Mouse (Mus musculus) intestine, postnatal 0 days (tissue): Measurements from ENCODE around the gene Nedd9. TPM values are rescaled to one million over a fixed set of nuclear protein-coding genes. Genes with fewer than 3 reads are reported as not detected.

Experiments
- ATAC-seq: fragments of 200-750 bp; cut with Nextera tagmentation; 2 replicates; pipeline ENCODE4 v1.8.0; 2017; ENCODE audit warnings: mild to moderate bottlenecking, moderate TSS enrichment, moderate library complexity
- H3K27ac ChIP-seq: fragments of 300-500 bp; sonication (generic); 2 replicates; pipeline ENCODE4 v1.5.1; 2014; ENCODE audit warnings: mild to moderate bottlenecking, low read depth, low read length, moderate library complexity
- H3K27me3 ChIP-seq: fragments of 300-500 bp; sonication (generic); replicated peaks from 2 replicates; pipeline ENCODE4 v1.6.1; 2014; ENCODE audit warnings: low read length, mixed read lengths; ENCODE audit not compliant: control insufficient read depth, insufficient read depth
- H3K36me3 ChIP-seq: fragments of 300-500 bp; sonication (generic); 2 replicates; pipeline ENCODE4 v1.6.1; 2014; ENCODE audit warnings: mild to moderate bottlenecking, moderate library complexity; ENCODE audit not compliant: control insufficient read depth, insufficient read depth
- H3K4me1 ChIP-seq: fragments of 300-500 bp; sonication (generic); replicated peaks from 2 replicates; pipeline ENCODE4 v1.6.1; 2014; ENCODE audit warnings: antibody characterized with exemption, low read length, mixed read lengths; ENCODE audit not compliant: control insufficient read depth, insufficient read depth
- H3K4me2 ChIP-seq: fragments of 300-500 bp; sonication (generic); replicated peaks from 2 replicates; pipeline ENCODE4 v1.6.1; 2014; ENCODE audit warnings: low read depth, mild to moderate bottlenecking, moderate library complexity
- H3K4me3 ChIP-seq: fragments of 300-500 bp; sonication (generic); 2 replicates; pipeline ENCODE4 v1.5.1; 2014; ENCODE audit warnings: low read depth, low read length
- H3K9ac ChIP-seq: fragments of 300-500 bp; sonication (generic); 2 replicates; pipeline ENCODE4 v1.6.1; 2014; ENCODE audit warnings: mild to moderate bottlenecking, low read depth, low read length
- H3K9me3 ChIP-seq: fragments of 300-500 bp; sonication (generic); 2 replicates; pipeline ENCODE4 v1.6.1; 2016; ENCODE audit warnings: mixed run types; ENCODE audit not compliant: control insufficient read depth
- CTCF ChIP-seq: sonication (generic); IDR thresholded peaks from 2 replicates; pipeline ENCODE4 v1.5.1; 2016; ENCODE audit warnings: low read depth, mild to moderate bottlenecking, control low read depth, antibody characterized with exemption, moderate library complexity
- WGBS: fragments of 180-500 bp; shearing (Covaris S2); extraction: QIAGEN DNeasy Blood & Tissue Kit; methylation state at CpG from one replicate; pipeline ENCODE4 v1.1.7; 2014; 5-methylcytosine and 5-hydroxymethylcytosine counted together
- polyA plus RNA-seq: library from polyadenylated mRNA; unstranded; fragments of >200 nt; fragmentation: Nextera tagmentation; extraction: Ambion mirVana; gene quantifications from 2 replicates; pipeline ENCODE4 v1.2.1, GENCODE M21; 2015

Gene Nedd9
- 17.6 and 18.9 TPM in 2 replicates for polyA plus RNA-seq

DNA sequence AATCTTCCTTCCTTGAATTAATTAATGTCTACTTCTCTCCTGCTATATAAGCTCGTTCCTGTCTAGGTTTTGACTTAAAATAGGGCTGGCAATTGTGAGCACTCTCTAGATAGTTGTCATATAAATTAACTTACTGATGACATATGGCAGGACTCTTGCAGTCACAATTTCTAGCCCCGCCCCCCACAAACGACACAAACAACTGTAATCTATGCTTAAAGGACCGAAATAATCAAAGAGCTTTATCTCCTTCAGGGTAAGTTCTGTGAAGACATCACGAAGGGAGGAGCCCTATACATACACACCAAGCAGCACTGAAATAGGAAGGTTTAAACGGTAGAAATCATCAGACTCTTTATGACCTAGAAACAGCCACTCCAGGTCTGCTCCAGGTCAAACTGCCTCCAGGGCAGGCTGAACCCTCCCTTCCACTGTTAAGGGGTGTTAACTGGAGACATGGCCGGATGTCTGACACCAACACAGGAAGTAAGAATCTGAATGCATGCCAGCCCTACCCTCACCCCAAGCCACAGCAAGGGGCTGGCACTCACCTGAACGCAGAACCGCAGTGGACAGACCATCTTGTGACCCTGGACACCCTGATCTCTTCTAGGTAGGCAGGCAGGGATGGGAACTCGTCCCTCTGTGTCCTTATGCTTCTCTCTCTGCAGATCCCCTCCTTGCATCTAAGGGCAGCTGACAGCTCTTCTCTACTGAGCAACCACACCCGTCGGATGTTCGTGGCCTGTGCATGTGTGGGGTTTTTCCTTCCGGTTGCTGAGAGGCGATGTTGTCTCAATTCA, at the start of gene Nedd9:
Gene Nedd9, minus strand, starts transcription at position 757 of the 803 bp plus-strand sequence.
- no peak for ATAC-seq
- Histone ChIP-seq H3K9ac (no peak within 1 kb of the TSS), H3K4me2 (peak within 1 kb of the TSS; percentile 17; the same call in 1 of the 2 replicates), H3K27me3 (no peaks in the 10 kb centered on the region), H3K9me3 (no peaks in the 10 kb centered on the region), H3K4me3 (no peak within 1 kb of the TSS), H3K27ac (no peak within 1 kb of the TSS), H3K36me3 (no peaks in the 10 kb centered on the region), H3K4me1 (no peaks in the 10 kb centered on the region)
- WGBS: 57% methylated on average over 15 of the region's 15 CpGs
- TF ChIP-seq CTCF: no peak

DNA sequence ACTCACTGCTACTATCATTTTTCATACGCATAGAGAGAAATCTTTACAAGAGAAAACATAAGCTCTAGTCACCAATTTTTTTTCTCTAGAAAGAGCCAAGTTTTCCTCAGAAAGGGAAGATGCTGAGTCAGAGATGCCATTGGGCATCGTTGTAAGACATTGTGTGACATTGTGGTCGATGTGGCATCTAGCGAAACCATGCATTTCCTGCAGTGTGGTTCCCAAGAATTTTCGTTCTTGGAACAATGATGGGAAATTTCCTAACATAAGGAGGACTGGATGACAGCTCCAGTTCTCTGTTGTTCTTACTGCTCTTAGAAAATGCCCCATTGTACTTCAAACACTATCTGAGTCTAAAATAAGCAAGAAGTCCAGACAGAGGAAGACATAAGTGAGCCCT, 45.5 kb upstream of the Nedd9 start:
- Histone ChIP-seq H3K4me3 (no peak overlapping the region), H3K36me3 (no peaks in the 10 kb centered on the region), H3K27ac (no peak overlapping the region), H3K4me1 (no peaks in the 10 kb centered on the region), H3K9me3 (no peaks in the 10 kb centered on the region), H3K4me2 (no peak overlapping the region), H3K9ac (no peak overlapping the region), H3K27me3 (no peaks in the 10 kb centered on the region)
- ATAC-seq: no peak
- TF ChIP-seq CTCF: no peak
- 78% methylated on average over 5 of the region's 5 CpGs for WGBS

DNA sequence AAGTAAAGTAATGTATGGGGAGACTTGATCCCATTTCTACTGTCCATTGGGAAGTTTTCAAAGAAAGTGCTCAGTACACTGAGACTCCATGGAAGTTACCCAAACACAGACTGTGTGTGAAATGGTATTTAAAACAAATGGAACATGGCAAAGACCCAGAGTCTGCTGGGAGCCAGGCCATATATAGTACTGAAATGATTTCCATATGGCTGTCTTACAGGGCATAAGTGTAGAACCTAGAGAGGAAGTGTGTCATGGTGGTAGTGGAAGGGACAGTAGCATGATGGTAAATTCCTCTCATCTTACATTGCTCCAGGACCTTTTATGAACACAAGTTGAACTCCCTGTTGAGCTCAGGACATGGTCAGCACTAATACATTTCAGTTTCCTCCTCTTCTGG, 43.2 kb upstream of the Nedd9 start:
- no peaks in the 10 kb centered on the region for H3K9me3 ChIP-seq
- no peaks in the 10 kb centered on the region for H3K4me1 ChIP-seq
- no peak overlapping the region for H3K27ac ChIP-seq
- no peak for ATAC-seq
- H3K4me3 ChIP-seq: no peak overlapping the region
- H3K27me3 ChIP-seq: no peaks in the 10 kb centered on the region
- H3K36me3 ChIP-seq: no peaks in the 10 kb centered on the region
- no peak for TF ChIP-seq CTCF
- H3K9ac ChIP-seq: no peak overlapping the region
- H3K4me2 ChIP-seq: no peak overlapping the region

DNA sequence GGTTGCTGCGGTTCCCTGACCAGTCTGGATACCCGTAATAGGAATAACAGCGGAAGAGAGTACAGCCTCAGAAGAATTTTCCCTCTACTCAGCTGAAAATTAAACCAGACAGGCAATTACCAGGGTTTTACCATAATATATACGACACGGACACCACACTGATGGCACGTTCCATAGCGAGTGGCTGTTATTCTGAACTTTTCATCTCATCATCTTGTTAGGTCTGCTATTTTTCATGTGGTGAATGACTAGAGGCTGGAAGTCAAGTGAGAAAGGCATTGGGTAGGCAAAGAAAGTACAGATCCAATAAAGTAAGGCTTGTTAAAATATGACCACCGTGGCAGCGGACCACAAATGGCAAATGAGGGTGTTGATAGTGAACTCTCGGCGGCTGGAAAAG, 37.0 kb upstream of the Nedd9 start:
- H3K27ac ChIP-seq: no peak overlapping the region
- no peaks in the 10 kb centered on the region for H3K36me3 ChIP-seq
- no peak for ATAC-seq
- no peak overlapping the region for H3K4me2 ChIP-seq
- no peak for TF ChIP-seq CTCF
- H3K9ac ChIP-seq: no peak overlapping the region
- no peak overlapping the region for H3K4me3 ChIP-seq
- 97% methylated on average over 11 of the region's 11 CpGs for WGBS
- no peaks in the 10 kb centered on the region for H3K27me3 ChIP-seq
- no peaks in the 10 kb centered on the region for H3K9me3 ChIP-seq
- H3K4me1 ChIP-seq: no peaks in the 10 kb centered on the region

DNA sequence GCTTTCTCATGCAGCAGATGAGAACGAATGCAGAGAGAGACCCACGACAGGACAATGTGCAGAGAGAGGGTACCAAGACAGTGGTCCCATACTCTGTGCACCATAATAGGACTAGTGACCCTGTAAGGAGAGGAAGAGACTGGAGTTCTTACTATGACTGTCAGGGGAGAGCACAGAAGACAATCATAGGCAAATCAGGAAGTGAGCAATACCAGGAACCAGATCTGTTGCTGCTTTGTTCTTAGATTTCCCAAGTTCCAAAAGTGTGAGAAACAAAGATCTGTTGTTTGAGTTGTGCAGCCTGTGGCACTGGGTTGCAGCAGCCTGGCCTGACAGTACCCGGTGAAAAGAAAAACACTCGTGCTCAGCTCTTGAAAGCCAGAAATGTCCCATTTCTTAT, 34.1 kb upstream of the Nedd9 start:
- Histone ChIP-seq H3K27me3 (no peaks in the 10 kb centered on the region), H3K27ac (no peak overlapping the region), H3K9ac (no peak overlapping the region), H3K4me2 (no peak overlapping the region), H3K36me3 (no peaks in the 10 kb centered on the region), H3K4me3 (no peak overlapping the region), H3K9me3 (no peaks in the 10 kb centered on the region), H3K4me1 (no peaks in the 10 kb centered on the region)
- 80% methylated on average over 4 of the region's 4 CpGs for whole genome bisulfite sequencing
- no peak for ATAC-seq
- TF ChIP-seq CTCF: no peak

DNA sequence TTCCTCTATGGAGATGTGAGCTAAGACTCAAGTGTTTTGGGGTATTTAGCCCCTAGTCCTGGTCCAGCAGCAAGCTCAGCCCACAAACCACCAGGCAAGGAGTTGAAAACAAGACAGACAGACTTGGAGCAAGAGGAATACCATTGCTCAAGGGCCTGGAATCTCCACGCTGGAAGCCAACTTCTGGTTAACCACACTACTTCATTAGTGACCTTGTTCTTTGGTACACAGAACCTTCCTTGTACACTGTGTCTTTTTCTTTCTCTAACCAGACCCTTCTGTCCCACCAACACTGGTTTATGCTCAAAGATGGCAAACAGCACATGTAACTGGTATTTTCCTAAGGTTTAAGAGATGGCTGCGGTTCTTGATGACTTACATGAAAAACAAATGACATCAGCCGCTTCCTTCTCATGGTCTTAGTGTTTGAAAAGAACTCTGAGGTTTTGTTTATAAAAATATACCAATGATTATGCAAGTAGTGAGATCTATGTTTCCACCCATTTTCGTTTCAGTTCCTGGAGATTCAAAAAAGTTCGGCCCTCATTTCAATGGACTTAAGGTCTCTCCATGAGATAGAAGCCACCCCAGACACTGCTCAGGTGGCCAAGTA, 33.5 kb upstream of the Nedd9 start:
- TF ChIP-seq CTCF: no peak
- Histone ChIP-seq H3K4me2 (no peak overlapping the region), H3K4me3 (no peak overlapping the region), H3K9ac (no peak overlapping the region), H3K36me3 (no peaks in the 10 kb centered on the region), H3K27ac (no peak overlapping the region), H3K9me3 (no peaks in the 10 kb centered on the region), H3K4me1 (no peaks in the 10 kb centered on the region), H3K27me3 (no peaks in the 10 kb centered on the region)
- no peak for ATAC-seq
- 84% methylated on average over 5 of the region's 5 CpGs for WGBS
